Mouse (Mus musculus): ENCODE data around the gene Hyls1.

Gene Hyls1

DNA sequence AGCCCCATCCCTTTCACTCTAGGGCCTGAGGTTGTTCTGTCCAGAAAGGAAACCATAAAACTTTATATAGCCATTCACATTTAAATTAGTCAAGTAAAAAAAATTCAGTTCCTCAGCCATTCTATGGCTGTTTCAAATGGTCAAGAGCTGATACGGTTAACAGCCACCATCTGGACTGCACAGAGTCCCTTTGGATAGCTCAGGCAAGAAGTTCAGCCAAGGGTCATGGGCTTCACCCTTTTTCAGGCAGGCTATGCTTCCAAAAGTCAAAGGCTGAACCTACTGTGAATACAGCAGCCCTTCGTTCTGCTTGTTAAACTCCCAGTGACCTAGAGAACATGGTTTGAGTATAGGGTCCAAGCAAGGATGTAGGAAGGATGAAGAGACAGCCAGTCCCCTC, 25.5 kb downstream of the Hyls1 start:
- DNase-seq (ENCODE audit: low read depth, low spot score) = no peak

DNA sequence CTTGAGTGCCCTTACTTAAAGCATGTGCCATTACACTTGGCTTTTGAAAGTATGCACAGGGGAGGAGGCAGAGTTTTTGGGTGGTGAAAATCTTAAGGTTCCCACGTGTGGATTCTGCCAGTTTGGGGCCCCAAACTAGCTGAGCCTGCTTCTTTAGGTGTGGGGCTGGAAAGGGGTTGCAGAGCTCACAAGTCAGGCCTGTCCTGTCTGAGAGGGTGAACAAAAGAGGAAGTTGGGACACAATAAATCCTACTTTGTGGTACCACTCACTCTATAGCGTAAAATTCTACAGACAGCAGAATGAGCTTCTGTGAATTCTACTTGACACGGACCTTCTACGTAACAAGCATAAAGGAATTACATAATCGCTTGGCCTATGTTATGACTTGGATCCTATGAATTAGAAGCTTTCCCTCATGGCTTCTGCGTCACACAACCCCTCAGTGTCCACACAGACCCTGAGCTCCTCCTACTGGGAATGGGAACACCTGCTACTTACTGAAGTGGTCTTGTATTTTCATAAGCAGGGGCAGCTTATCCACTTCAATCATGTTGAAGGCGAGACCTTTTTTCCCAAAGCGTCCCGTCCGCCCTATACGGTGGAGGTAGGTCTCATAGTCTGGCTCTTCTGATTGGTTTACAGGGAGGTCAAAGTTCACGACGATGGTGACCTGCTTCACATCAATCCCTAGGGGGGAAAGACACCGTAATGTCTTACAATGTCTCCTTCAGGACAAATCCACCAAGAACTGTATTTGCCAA, 26.9 kb downstream of the Hyls1 start:
- no peak for DNase-seq (ENCODE audit: low read depth, low spot score)

DNA sequence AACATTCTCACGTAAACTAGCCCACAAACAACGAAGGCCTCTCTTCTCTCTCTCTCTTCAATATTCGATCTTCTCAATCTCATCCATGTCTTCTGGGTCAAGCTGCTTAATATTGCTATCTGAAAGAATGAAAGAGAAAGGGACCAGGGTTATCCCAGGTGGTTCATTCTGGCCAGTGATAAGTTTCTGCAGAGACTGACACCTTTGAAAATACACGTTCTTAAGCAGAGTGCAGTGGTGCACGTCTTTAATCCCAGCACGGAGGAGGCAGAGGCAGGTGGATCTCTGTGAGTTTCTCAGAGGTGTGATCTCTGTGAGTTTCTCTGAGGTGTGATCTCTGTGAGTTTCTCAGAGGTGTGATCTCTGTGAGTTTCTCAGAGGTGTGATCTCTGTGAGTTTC, 28.3 kb downstream of the Hyls1 start:
- no peak for DNase-seq (ENCODE audit: low read depth, low spot score)

DNA sequence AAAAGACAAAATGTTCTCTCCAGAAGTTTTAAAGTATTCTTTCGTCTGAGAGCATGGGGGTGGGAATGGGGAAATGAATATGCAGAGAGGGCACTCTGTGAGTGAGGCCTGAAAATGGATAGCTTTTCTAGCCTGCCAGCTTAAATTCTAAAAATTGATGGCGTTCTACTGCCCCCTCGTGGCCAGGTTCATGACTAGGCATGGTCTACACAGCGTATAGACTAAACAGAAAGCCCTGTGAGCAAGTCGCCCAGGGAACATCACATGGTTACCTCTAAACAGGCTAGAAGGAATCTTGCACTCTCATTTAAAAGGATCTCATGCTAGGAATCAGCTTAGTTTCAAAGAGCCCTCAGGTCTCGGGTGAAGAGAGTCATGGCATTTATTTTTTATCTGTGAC, 28.7 kb downstream of the Hyls1 start:
- peak; percentile 73 for DNase-seq (ENCODE audit: low read depth, low spot score)

DNA sequence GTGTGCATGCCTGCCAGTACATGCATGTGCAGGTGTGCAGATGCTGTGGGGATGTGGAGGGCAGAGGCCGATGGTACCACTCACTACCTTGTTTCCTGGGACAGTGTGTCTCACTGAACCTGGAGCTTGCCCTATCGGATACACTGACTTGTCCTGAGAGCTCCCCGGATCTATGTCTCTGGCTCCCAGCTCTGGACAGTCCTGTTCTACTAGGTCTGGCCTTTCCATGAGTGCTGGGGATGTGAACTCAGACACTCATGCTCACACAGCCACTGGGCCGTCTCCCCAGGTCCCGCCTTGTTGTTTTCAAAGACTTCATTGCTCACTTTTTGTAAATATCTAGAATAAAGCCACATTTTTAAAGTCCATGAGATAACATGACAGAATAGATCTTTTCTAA, 29.2 kb downstream of the Hyls1 start:
- DNase-seq (ENCODE audit: low read depth, low spot score) = no peak

DNA sequence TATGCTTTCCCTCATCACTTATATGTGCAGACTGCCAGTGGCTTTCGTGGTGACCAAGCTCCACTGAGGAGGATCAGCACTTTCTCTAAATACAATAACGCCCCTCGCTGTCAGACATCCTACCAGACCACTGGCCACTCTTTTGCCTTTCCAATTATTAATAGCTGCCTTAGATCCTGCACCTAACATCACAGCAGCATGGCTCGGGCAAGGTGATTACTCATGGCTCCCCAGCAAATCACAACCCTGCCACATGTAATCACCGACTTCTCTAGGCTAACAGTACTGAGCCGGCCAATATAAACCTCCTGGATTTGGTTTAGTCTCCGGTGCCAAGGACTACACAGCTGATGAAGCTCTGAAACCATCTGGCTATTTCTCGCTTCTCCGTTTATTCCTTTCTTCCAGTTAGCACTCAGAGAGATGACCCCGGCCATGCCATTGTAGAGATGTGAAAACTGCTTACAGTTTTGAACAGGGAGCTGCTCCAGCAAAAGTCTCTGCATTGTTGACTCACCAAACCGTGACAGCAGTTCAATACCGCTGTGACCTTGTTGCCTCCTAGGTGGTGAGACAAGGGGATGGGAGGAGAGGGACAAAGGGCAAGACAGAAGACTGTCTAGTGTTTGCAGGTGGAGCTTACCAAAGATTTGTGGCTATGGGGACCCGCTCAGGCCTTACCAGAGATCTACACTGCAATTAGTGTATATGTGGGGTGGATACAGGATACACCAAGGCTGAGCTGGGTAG, 31.0 kb downstream of the Hyls1 start:
- DNase-seq (ENCODE audit: low read depth, low spot score) = no peak

DNA sequence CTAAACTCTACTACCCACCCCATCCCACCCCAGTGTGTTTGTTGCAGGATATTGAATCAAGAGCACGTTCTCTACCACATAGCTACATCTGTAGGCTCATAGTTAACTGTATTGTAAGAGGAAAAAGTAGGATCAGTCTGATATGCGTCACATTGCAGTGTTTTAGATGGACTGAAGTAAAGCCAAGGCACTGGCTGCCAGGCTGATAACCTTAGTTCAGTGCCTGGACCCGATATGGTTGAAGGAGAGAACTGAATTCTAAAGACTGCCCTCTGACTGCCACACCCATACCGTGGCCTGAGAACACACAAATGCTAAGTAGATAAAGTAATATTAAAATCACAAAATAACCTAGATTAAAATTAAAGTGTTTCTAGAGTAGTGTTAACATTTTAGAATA, 34.3 kb downstream of the Hyls1 start:
- no peak for DNase-seq (ENCODE audit: low read depth, low spot score)

DNA sequence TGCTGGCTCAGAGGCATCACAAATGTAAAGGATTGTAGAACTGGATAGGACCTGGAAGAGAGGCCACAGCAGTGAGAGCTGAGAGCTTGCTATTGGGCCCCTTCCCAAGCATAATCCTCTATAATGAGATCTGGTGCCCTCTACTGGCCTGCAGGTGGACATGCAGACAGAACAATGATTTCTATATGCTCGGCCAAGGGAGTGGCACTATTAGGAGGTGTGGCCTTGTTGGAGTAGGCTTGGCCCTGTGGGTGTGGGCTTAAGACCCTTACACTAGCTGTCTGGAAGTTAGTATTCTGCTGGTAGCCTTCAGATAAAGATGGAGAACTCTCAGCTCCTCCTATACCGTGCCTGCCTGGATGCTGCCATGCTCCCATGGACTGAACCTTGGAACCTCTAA, 35.1 kb downstream of the Hyls1 start:
- peak; percentile 57 for DNase-seq (ENCODE audit: low read depth, low spot score)

DNA sequence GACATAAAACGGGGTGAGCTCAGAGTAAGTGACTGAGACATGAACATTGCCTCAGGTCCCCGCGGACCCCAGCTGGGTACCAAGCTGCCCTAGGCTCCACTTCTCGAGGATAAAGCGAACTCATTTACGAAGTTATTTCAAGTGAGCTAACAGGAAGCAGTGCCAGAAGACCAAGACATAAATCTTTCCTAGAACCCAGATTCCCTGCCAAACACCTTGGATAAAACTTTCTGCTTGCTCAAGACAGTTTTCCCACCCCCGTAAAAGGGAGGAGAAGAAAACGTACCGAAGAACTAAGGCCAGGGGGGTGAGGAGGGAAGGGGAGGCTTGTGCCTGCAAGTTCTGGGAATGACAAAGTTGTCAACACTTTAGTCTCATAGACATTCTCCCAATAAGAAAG, 36.9 kb downstream of the Hyls1 start:
- no peak for DNase-seq (ENCODE audit: low read depth, low spot score)

DNA sequence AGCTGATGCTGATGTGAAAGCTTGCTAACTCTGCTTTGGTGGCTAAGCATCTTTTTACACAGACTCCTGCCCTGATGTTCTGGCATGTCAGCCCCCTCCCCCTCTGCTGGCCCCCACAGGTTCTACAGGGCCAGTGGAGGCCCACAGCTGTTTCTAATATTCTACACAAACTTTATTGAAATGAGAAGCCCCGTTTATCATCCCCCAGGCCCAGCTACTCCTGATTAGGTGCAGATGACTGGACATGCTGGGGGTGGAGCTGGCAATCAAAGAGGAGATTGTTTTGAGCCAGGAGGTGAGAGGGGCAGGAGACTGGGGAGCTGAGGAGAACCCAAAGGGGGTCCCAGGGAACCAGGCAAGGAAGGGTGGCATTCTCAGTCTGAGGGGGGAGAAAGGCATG, 40.4 kb downstream of the Hyls1 start:
- DNase-seq (ENCODE audit: low read depth, low spot score) = no peak

DNA sequence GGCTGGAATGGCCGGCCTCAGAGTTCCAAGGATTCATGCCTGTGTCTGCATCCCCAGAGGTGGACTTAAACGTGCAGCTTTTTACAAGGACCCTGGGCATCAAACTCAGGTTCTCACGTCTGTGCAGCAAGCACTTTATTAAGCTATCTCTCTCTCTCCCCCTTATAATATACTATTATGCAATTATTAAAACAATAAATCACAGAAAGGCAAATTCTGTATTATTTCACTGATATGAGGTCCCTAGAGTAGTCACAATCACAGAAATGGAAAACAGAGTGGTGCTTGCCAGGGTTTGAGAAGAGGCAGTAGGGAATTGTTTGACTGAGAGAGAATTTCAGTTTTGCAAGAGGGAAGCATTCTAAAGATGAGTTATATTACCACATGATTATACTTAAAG, 41.1 kb downstream of the Hyls1 start:
- DNase-seq (ENCODE audit: low read depth, low spot score) = no peak

DNA sequence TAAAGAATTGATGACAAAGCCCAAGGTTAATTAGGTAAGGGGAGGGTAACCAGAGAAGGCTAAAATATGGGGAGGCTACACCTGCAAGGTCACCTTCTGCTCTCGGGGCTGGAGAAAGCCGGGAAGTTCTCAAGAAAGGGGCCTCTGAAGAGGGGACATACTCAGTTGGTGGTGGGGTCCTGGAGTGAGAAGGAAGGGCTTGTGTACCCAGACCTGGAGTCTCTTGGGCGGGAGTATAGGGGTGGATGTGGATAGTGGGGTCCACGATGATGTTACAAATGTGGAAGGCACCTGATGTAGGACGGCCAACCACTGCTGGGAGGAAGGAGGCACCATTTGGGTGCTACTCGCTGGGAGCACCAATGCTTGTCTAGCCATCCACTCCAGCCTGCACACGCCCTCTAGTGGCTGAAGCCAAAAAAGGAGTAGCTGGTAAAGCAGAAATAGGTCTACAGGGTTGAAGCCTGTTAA, 46.2 kb downstream of the Hyls1 start:
- DNase-seq (ENCODE audit: low read depth, low spot score) = peak; percentile 54

DNA sequence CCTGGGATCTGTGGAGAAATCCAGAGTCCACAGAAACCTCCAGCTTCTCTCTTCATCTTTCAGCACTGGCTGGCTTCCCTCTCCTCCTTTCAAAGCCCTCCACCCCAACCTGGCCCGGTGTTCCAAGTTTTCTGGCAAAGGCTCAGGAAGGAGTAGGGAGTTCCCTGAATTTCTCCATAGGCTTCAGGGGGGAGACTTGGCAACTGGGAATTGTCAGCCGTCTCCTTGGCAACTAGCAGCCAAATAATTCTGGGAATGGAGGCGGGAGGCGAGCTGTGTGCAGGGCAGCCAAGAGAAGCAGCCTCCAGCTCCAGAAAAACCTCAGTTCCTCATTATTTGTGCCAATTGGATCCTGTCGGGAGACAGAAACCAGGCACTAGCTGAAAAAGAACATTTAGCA, 46.7 kb downstream of the Hyls1 start:
- no peak for DNase-seq (ENCODE audit: low read depth, low spot score)

DNA sequence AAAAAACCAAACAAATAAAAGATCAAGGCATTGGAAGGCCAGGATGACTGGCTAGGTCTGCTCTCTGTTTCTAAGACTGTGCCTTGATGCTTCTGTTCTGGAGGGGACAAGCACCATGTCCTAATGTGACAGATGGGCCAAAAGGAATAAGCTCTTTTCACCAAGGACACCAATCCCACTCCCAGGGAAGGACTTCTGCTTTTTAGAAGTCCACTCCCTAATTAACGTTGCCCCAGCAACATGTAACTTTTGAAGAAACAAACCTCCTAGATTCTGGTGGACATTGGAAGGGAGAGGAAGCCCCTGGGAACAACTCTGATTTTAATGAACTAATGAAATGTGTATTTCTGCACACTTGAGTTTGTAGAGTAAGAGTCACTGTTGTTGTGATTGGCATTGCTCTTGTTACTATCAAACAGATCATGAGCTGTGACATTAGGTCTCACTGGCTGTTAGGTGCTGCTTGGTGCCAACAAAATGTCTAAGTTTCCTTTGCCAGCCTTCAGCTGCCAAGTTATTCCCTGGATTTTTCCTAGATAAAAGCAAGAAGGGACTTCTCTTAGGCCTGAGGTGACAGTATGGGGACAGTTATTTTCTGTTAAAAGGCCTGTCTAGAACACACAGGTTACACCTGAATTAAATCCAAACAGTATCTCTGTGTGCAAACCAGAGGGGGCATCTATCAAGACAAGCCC, 47.2 kb downstream of the Hyls1 start:
- no peak for DNase-seq (ENCODE audit: low read depth, low spot score)

DNA sequence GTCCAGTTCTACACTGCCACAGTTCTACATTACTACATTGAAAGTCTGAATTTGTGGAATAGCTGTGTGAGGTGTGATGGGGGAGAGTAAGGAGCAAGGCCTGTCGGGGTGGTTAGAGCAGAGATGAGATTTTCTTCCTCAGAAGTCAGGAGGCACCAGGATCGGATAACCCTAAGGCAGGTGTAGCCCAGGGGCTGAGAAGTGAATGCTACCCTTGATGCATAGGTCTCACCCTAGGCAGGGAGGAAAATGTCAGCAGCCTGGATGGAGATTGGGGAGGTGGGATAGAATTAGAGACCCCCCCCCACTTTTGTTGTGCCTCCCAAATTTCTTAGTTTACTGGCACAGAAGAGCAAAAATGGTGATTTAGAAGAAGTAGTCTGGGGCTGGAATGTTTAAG, 48.0 kb downstream of the Hyls1 start:
- DNase-seq (ENCODE audit: low read depth, low spot score) = no peak

DNA sequence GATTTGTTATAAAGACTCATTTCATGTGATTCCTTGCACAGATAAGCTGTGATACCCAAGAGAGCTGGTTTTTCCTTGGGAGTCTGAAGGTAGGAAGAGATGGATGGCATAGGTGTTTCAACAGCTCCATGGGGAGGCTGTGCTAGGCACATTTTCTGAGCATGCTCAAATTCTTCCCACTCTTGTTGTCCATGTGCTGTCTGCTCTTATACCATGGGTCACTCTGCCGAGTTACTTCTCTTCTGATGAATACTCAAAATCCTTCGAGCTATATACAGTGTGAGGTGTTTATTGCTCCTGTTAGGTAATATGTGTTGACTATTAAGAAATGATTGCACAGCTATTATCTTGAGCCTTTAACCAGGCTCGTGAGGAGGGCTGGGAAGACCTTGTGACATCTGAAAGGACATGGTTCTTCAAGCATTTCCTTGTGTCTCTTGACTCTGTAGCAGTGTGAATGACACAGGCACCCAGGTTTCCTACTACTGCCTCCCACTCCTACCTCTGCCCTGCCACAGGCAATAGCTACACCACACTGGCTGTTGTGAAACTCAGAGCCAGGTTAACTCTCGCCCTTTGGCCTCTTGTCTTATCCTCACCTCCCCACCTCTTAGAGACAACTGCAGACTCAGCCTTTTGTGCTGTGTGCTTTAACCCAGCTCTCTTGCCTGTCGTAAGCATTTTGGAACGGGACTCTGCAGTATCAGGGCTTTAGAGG, 49.4 kb downstream of the Hyls1 start:
- DNase-seq (ENCODE audit: low read depth, low spot score) = no peak

DNA sequence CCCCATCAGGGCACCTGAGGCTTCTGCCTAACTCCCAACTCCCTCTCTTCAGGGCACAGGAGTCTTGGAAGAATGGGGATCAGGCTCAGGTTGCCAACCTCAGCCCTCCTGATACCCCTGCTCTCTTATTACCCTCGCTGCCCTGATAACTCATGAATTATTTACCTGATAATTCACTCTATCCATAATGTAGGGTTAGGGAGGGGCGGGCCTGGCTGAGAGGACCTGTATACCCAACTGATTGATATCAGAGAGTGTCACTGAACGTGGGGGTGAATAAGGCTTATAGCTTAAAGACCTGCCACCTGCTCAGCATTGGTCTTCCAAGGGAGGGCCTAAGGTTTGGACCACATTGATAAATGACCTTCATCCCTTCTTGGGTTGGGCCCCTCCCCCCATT, 52.0 kb downstream of the Hyls1 start, which contains the start of gene Gm1113:
TSS of gene Gm1113 (minus strand) at position 101 of the 400 bp plus-strand sequence.
- DNase-seq (ENCODE audit: low read depth, low spot score) = no peak

DNA sequence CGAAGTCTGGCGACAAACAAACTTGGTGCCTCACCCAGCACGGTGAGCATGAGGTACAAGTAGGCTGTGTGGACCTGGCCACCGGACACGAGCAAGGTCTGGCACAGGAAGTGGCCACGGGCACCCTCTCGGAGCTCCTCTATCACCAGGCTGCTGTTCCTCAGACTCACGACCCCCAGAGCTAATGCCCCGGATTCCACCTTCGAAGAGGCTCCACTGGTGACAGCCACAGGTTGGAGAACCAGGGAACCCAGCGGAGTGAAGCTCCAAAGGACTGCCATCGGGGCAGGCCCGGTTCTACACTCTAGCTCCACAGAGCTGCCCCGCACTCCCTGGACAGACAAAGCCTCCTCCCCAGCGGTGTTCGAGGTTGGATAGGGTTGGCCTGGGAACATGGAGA, 53.5 kb downstream of the Hyls1 start:
- no peak for DNase-seq (ENCODE audit: low read depth, low spot score)

DNA sequence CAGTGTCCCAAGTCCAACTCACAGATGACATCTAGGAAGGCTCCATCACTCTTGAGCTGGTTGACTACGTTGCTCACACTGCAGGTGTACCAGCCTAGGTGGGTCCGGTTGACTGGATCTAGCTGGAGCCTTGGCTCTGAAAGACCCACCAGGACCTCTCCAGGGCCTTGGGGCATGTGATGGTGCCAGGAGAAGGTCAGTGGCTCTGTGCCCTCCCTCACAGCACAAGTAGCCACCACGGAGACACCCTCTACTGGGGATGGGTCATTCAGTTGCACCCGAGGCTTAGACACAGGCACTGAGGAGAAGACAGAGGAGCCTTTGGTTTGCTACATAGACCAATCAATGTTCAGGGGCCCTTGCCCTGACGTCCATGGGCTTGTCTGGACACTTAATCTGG, 54.0 kb downstream of the Hyls1 start:
- no peak for DNase-seq (ENCODE audit: low read depth, low spot score)

DNA sequence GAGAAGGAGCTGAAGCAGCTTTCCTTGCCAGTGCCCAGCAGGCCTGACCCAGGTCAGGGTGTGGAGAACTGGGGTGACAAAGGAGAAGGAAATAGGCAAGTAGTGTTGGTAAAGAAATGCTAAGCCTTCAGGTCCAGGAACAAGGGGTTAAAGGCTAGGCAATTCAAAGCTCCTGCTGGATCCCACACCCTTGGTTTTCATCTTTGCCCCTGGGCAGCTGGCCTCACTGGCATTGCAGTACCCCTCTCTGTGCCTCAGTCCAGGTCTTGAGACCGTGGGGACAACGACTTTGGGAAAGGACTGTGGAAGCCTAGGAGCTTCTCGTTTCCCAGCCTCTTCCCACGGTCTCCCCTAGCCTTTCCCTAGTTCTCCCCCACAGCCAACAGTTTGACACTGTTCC, 56.3 kb downstream of the Hyls1 start:
- DNase-seq (ENCODE audit: low read depth, low spot score) = no peak

Data from retina, postnatal 7 days (tissue).